ENCODE assay signal across 18 mouse cellular contexts in the genomic region with DNA sequence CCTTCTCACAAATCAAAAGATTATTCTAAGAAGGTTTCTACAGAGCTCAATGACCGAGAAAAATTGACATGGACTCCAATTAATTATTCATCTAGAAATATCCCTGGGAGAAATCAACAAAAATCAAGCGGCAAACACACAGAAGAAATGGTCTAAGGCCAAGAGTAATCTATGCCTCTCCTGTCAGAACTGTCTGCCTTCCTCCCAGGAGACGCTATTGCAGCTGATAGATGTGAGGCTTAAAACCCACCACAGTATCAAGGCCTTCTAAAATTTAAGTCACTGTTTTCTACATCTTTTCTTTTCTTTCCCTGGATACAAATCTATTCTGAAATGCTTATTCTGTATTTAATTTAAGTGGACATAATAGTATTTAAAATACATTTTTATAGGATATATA.
DNase-seq lines count a peak whose midpoint lies in the region; ATAC-seq and TF ChIP-seq lines count a peak whose summit lies in the region.
"Had no signal": no experiment of that assay in that cellular context is flagged by ENCODE, and none has a peak within 500 bp of the region (broad histone marks: within the 10 kb centered on the region; RNA-seq: fewer than 3 reads in every experiment).

No protein-coding gene starts in this region.

- no peak for ATAC-seq in midbrain, embryonic 13.5 days
- no peak for ATAC-seq in midbrain, postnatal 0 days (ENCODE audit: low FRiP score)
- 0 out of 2 replicates have a peak, but pooled peaks have one; percentile 66 for ATAC-seq in midbrain, embryonic 15.5 days (replicated peaks)
- ATAC-seq in midbrain, embryonic 16.5 days, result no peak
- ATAC-seq: forebrain, embryonic 13.5 days; forebrain, embryonic 15.5 days; forebrain, postnatal 0 days had no signal

- DNase-seq in midbrain, postnatal 0 days (ENCODE audit: low spot score), result no peak
- DNase-seq in ovary, postnatal 36 days (ENCODE audit: low spot score), result no peak
- DNase-seq: adrenal gland, adult 2 months; adrenal gland, postnatal 10 days; adrenal gland, postnatal 25 days; cerebellum, adult 11-12 months; cerebellum, adult 2 months; cerebellum, adult 9-10 months; cerebellum, postnatal 10 days; cerebellum, postnatal 25 days; forebrain, postnatal 0 days had no signal

- peak overlapping the region; percentile 64; the same call in 1 of the 2 replicates for H3K27ac ChIP-seq in midbrain, embryonic 13.5 days
- H3K27ac ChIP-seq in midbrain, postnatal 0 days (ENCODE audit: low read depth, low read length), result no peak overlapping the region
- H3K27ac ChIP-seq in midbrain, embryonic 15.5 days, result no peak overlapping the region
- no peak overlapping the region; the same call in 1 of the 2 replicates for H3K27ac ChIP-seq in midbrain, embryonic 16.5 days (ENCODE audit: low read length)
- H3K27ac ChIP-seq: embryonic facial prominence, embryonic 10.5 days; embryonic facial prominence, embryonic 12.5 days; forebrain, embryonic 13.5 days; forebrain, embryonic 15.5 days had no signal

- 52% methylated on average over 3 of the region's 3 CpGs for WGBS in midbrain, embryonic 13.5 days
- WGBS in midbrain, postnatal 0 days, result 34% methylated on average over 3 of the region's 3 CpGs
- WGBS in midbrain, embryonic 15.5 days, result 47% methylated on average over 3 of the region's 3 CpGs
- WGBS in midbrain, embryonic 16.5 days, result 46% methylated on average over 3 of the region's 3 CpGs

- no peaks in the 10 kb centered on the region for H3K9me3 ChIP-seq in midbrain, embryonic 13.5 days
- H3K9me3 ChIP-seq in midbrain, postnatal 0 days (ENCODE audit: low read length), result no peaks in the 10 kb centered on the region
- H3K9me3 ChIP-seq in midbrain, embryonic 15.5 days, result no peaks in the 10 kb centered on the region
- no peaks in the 10 kb centered on the region for H3K9me3 ChIP-seq in midbrain, embryonic 16.5 days (replicated peaks; ENCODE audit: control insufficient read depth, low read length, poor library complexity, severe bottlenecking)
- H3K9me3 ChIP-seq: embryonic facial prominence, embryonic 10.5 days; embryonic facial prominence, embryonic 12.5 days; forebrain, embryonic 13.5 days; forebrain, embryonic 15.5 days had no signal

- no peak for TF ChIP-seq CTCF in midbrain, postnatal 0 days (IDR thresholded peaks at IDR 0.05)

- H3K9ac ChIP-seq in midbrain, embryonic 13.5 days (replicated peaks), result no peak overlapping the region
- no peak overlapping the region for H3K9ac ChIP-seq in midbrain, postnatal 0 days (replicated peaks; ENCODE audit: low read length, poor library complexity, severe bottlenecking)
- H3K9ac ChIP-seq in midbrain, embryonic 15.5 days, result no peak overlapping the region
- no peak overlapping the region for H3K9ac ChIP-seq in midbrain, embryonic 16.5 days (ENCODE audit: low read depth, low read length)
- H3K9ac ChIP-seq: embryonic facial prominence, embryonic 12.5 days; forebrain, embryonic 13.5 days; forebrain, embryonic 15.5 days; forebrain, postnatal 0 days had no signal

- H3K4me1 ChIP-seq in midbrain, embryonic 13.5 days (replicated peaks), result peaks cover 4% of the 10 kb centered on the region; the same call in 1 of the 2 replicates
- no peaks in the 10 kb centered on the region for H3K4me1 ChIP-seq in midbrain, postnatal 0 days (ENCODE audit: insufficient read depth, low read length)
- 0 out of 2 replicates have a peak, but pooled peaks cover 4% of the 10 kb centered on the region for H3K4me1 ChIP-seq in midbrain, embryonic 15.5 days
- H3K4me1 ChIP-seq in midbrain, embryonic 16.5 days (ENCODE audit: control insufficient read depth, insufficient read depth, low read length), result peaks cover 3% of the 10 kb centered on the region
- H3K4me1 ChIP-seq: embryonic facial prominence, embryonic 12.5 days; forebrain, embryonic 13.5 days; forebrain, embryonic 15.5 days had no signal

- H3K27me3 ChIP-seq in midbrain, embryonic 13.5 days, result no peaks in the 10 kb centered on the region
- H3K27me3 ChIP-seq in midbrain, postnatal 0 days (ENCODE audit: insufficient read depth, low read length), result no peaks in the 10 kb centered on the region
- H3K27me3 ChIP-seq in midbrain, embryonic 15.5 days (replicated peaks), result no peaks in the 10 kb centered on the region
- H3K27me3 ChIP-seq in midbrain, embryonic 16.5 days (ENCODE audit: control insufficient read depth, insufficient read depth, low read depth, low read length), result no peaks in the 10 kb centered on the region
- H3K27me3 ChIP-seq: embryonic facial prominence, embryonic 12.5 days; forebrain, embryonic 13.5 days; forebrain, embryonic 15.5 days had no signal

- H3K4me2 ChIP-seq in midbrain, embryonic 13.5 days (replicated peaks), result no peak overlapping the region
- no peak overlapping the region for H3K4me2 ChIP-seq in midbrain, postnatal 0 days (ENCODE audit: low read depth, low read length, poor library complexity, severe bottlenecking)
- H3K4me2 ChIP-seq in midbrain, embryonic 15.5 days, result no peak overlapping the region
- no peak overlapping the region for H3K4me2 ChIP-seq in midbrain, embryonic 16.5 days (ENCODE audit: low read length)
- H3K4me2 ChIP-seq: embryonic facial prominence, embryonic 12.5 days; forebrain, embryonic 13.5 days; forebrain, embryonic 15.5 days had no signal

- H3K36me3 ChIP-seq in midbrain, embryonic 13.5 days, result no peaks in the 10 kb centered on the region
- no peaks in the 10 kb centered on the region for H3K36me3 ChIP-seq in midbrain, postnatal 0 days (ENCODE audit: insufficient read depth, low read length)
- no peaks in the 10 kb centered on the region for H3K36me3 ChIP-seq in midbrain, embryonic 15.5 days (replicated peaks)
- H3K36me3 ChIP-seq in midbrain, embryonic 16.5 days (ENCODE audit: control insufficient read depth, insufficient read depth, low read length), result no peaks in the 10 kb centered on the region
- H3K36me3 ChIP-seq: embryonic facial prominence, embryonic 10.5 days; embryonic facial prominence, embryonic 12.5 days; forebrain, embryonic 15.5 days had no signal

- no peak overlapping the region for H3K4me3 ChIP-seq in midbrain, embryonic 13.5 days (replicated peaks)
- H3K4me3 ChIP-seq in midbrain, postnatal 0 days (ENCODE audit: low read depth, low read length), result no peak overlapping the region
- H3K4me3 ChIP-seq in midbrain, embryonic 15.5 days, result no peak overlapping the region
- no peak overlapping the region for H3K4me3 ChIP-seq in midbrain, embryonic 16.5 days (ENCODE audit: low read depth, low read length)
- H3K4me3 ChIP-seq: embryonic facial prominence, embryonic 10.5 days; embryonic facial prominence, embryonic 12.5 days; forebrain, embryonic 13.5 days; forebrain, embryonic 15.5 days had no signal
